Mouse (Mus musculus): ENCODE measurements around the gene Ccr1.

DNA sequence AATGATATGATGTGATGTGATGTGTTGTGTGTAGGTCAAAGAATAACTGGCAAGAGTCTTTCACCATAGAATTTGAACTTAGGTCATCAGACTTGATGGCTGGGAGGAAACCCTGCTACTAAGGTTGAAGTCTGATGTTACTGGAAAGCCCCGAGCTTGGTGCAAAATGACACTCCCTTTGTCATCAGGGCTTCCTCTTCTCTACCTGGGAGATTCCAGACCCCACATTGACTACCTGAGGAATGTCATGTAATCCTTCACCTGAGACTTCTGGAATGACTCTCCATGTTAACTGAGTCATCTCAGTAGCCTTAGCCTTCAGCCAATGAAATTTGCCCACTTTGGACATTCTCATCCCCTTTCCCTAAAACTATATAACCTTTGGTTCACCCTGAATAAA, 28.3 kb downstream of the Ccr1 start:
- TF ChIP-seq USF2 (IDR thresholded peaks at IDR 0.05; ENCODE audit: borderline replicate concordance in 1 of 2, insufficient read depth in 1 of 2, low read depth in 1 of 2, low read length in 2 of 2): no peak
- no peak for TF ChIP-seq KAT2A (conservative IDR thresholded peaks at IDR 0.05; ENCODE audit: low read depth, low read length)
- TF ChIP-seq POLR2A (IDR thresholded peaks at IDR 0.05; ENCODE audit: control insufficient read depth in 1 of 2, insufficient read depth in 1 of 2, low read depth in 1 of 2, low read length in 2 of 2, poor library complexity in 1 of 2): no peak
- no peak for TF ChIP-seq POLR2AphosphoS5 (IDR thresholded peaks at IDR 0.05; ENCODE audit: borderline replicate concordance, low read depth, low read length)
- no peak for TF ChIP-seq TCF12 (IDR thresholded peaks at IDR 0.05; ENCODE audit: low read depth, low read length)
- no peak for TF ChIP-seq CTCF (IDR thresholded peaks at IDR 0.05 in 2 of 3, conservative IDR thresholded peaks at IDR 0.05 in 1 of 3; ENCODE audit: control insufficient read depth in 1 of 3, insufficient read depth in 1 of 3, low read depth in 2 of 3, low read length in 3 of 3, poor library complexity in 1 of 3, severe bottlenecking in 1 of 3)

Data from MEL (cell line).